In genomic region chr7:28865481-28866300, GRCm38 (mm10) we compare ENCODE assay signal across 8 mouse cellular contexts. TPM values are rescaled to one million over a fixed set of nuclear protein-coding genes. Genes with fewer than 3 reads are reported as not detected.
DNase-seq lines count a peak whose midpoint lies in the region; ATAC-seq and TF ChIP-seq lines count a peak whose summit lies in the region.

No protein-coding gene starts in this region.

- peak overlapping the region; percentile 74 for H3K4me2 ChIP-seq in CH12.LX (ENCODE audit: insufficient read depth, low read depth, poor library complexity, severe bottlenecking)
- H3K4me2 ChIP-seq in hindbrain, embryonic 11.5 days (replicated peaks; ENCODE audit: low read depth, low read length) = peak overlapping the region; percentile 29
- peak overlapping the region; percentile 56 for H3K4me2 ChIP-seq in lung, embryonic 16.5 days (ENCODE audit: low read depth, low read length)

- 46% methylated on average over 33 of the region's 33 CpGs for WGBS in hindbrain, embryonic 11.5 days
- WGBS in lung, embryonic 16.5 days = 35% methylated on average over 33 of the region's 33 CpGs
- WGBS in olfactory bulb, adult 2 months = 41% methylated on average over 33 of the region's 33 CpGs

- H3K9me3 ChIP-seq in CH12.LX (replicated peaks; ENCODE audit: low read length) = peaks cover 4% of the 10 kb centered on the region
- H3K9me3 ChIP-seq in hindbrain, embryonic 11.5 days (ENCODE audit: control insufficient read depth, low read length) = no peaks in the 10 kb centered on the region
- H3K9me3 ChIP-seq in lung, embryonic 16.5 days (ENCODE audit: control insufficient read depth, low read length) = no peaks in the 10 kb centered on the region

- H3K27ac ChIP-seq in CH12.LX (ENCODE audit: insufficient read depth, low read depth) = peak overlapping the region; percentile 33; the same call in 1 of the 2 replicates
- no peak overlapping the region for H3K27ac ChIP-seq in hindbrain, embryonic 11.5 days (ENCODE audit: low read depth, low read length)
- peak overlapping the region; percentile 43; the same call in 1 of the 2 replicates for H3K27ac ChIP-seq in lung, embryonic 16.5 days (ENCODE audit: low read length)
- H3K27ac ChIP-seq in olfactory bulb, adult 2 months (ENCODE audit: insufficient read depth, low read depth, low read length) = peak overlapping the region; percentile 65

- TF ChIP-seq RAD21 in CH12.LX (IDR thresholded peaks at IDR 0.05; ENCODE audit: low read depth, low read length) = no peak

- no peak for ATAC-seq in hindbrain, embryonic 11.5 days (ENCODE audit: low FRiP score)
- peak; percentile 81 for ATAC-seq in lung, embryonic 16.5 days (ENCODE audit: low read depth)

- peak; percentile 91 for TF ChIP-seq POLR2A in CH12.LX (IDR thresholded peaks at IDR 0.05; ENCODE audit: low read depth, low read length)
- TF ChIP-seq POLR2A in brain, embryonic 14.5 days (IDR thresholded peaks at IDR 0.05; ENCODE audit: borderline replicate concordance, extremely low read depth, insufficient read depth, insufficient read length, poor library complexity, severe bottlenecking) = no peak
- TF ChIP-seq POLR2A in olfactory bulb, adult 2 months (IDR thresholded peaks at IDR 0.05; ENCODE audit: insufficient read depth, low read depth, low read length) = no peak; the same call in 1 of the 2 replicates

- dilution Hi-C loops in CH12.LX (cut with MboI; ENCODE audit: extremely low pct_ligation_motif_present, extremely low pct_unique_long_range_greater_than_20kb, low sequenced_read_pairs) = no loop called here

- H3K4me1 ChIP-seq in CH12.LX (ENCODE audit: control insufficient read depth in 1 of 2, insufficient read depth in 2 of 2) = peaks cover 9 to 23% of the 10 kb centered on the region in 2 experiments
- H3K4me1 ChIP-seq in hindbrain, embryonic 11.5 days (replicated peaks; ENCODE audit: control insufficient read depth, insufficient read depth, low read length) = no peaks in the 10 kb centered on the region
- peaks cover 13% of the 10 kb centered on the region for H3K4me1 ChIP-seq in lung, embryonic 16.5 days (replicated peaks; ENCODE audit: control insufficient read depth, insufficient read depth, low read length)
- peaks cover 48% of the 10 kb centered on the region for H3K4me1 ChIP-seq in olfactory bulb, adult 2 months (ENCODE audit: control insufficient read depth, insufficient read depth, low read length)

- H3K79me2 ChIP-seq in CH12.LX (replicated peaks; ENCODE audit: control insufficient read depth, extremely low read depth, insufficient read depth, poor library complexity, severe bottlenecking) = no peaks in the 10 kb centered on the region

- peak overlapping the region; percentile 76 for H3K9ac ChIP-seq in CH12.LX (ENCODE audit: insufficient read depth, low read depth)
- 0 out of 2 replicates have a peak overlapping the region, but pooled peaks have one; percentile 11 for H3K9ac ChIP-seq in hindbrain, embryonic 11.5 days (ENCODE audit: low read depth, low read length)
- H3K9ac ChIP-seq in lung, embryonic 16.5 days (ENCODE audit: low read length) = peak overlapping the region; percentile 57

- in situ Hi-C loops in CH12.LX (cut with MboI; ENCODE audit: low pct_ligation_motif_present, low pct_unique_long_range_greater_than_20kb, low sequenced_read_pairs) = loop anchor here (5.0 kb wide), 2 partner anchors 38 to 68 kb away; partner anchors contain the start of gene Ech1

- H3K27me3 ChIP-seq in CH12.LX (replicated peaks) = no peaks in the 10 kb centered on the region
- H3K27me3 ChIP-seq in hindbrain, embryonic 11.5 days (ENCODE audit: control insufficient read depth, insufficient read depth, low read length) = no peaks in the 10 kb centered on the region
- no peaks in the 10 kb centered on the region for H3K27me3 ChIP-seq in lung, embryonic 16.5 days (ENCODE audit: control insufficient read depth, insufficient read depth, low read depth, low read length)

- H3K4me3 ChIP-seq in CH12.LX (replicated peaks in 1 of 3; ENCODE audit: low read depth in 2 of 3, low read length in 2 of 3, poor library complexity in 1 of 3) = peak overlapping the region; percentile 49 to 56 (median 54)
- peak overlapping the region; percentile 4; the same call in 1 of the 2 replicates for H3K4me3 ChIP-seq in hindbrain, embryonic 11.5 days (ENCODE audit: low read depth, low read length)
- H3K4me3 ChIP-seq in lung, embryonic 16.5 days (ENCODE audit: low read length) = peak overlapping the region; percentile 36
- H3K4me3 ChIP-seq in olfactory bulb, adult 2 months (ENCODE audit: insufficient read depth, low read depth, low read length) = peak overlapping the region; percentile 8; the same call in 1 of the 2 replicates

- no peaks in the 10 kb centered on the region for H3K36me3 ChIP-seq in CH12.LX (replicated peaks in 1 of 2; ENCODE audit: control insufficient read depth in 1 of 2, insufficient read depth in 1 of 2, low read length in 1 of 2)
- H3K36me3 ChIP-seq in hindbrain, embryonic 11.5 days (ENCODE audit: control insufficient read depth, insufficient read depth, low read length) = no peaks in the 10 kb centered on the region
- no peaks in the 10 kb centered on the region for H3K36me3 ChIP-seq in lung, embryonic 16.5 days (ENCODE audit: control insufficient read depth, insufficient read depth, low read length)

- peak; percentile 95 for DNase-seq in CH12.LX (ENCODE audit: extremely low read depth)
- DNase-seq in brain, embryonic 14.5 days (ENCODE audit: low read depth) = peak; percentile 76
- peak; percentile 73 to 75 for DNase-seq in frontal cortex, postnatal 10 days (ENCODE audit: low spot score in 2 of 2)
- peak; percentile 72 for DNase-seq in hindbrain, embryonic 11.5 days (ENCODE audit: low spot score)
- DNase-seq in layer of hippocampus, postnatal 10 days (ENCODE audit: low spot score in 2 of 2) = peak; percentile 57 to 70
- peak; percentile 97 to 99 for DNase-seq in thymus, postnatal 10 days (ENCODE audit: low spot score in 2 of 2)

- peak; percentile 26 for TF ChIP-seq EP300 in CH12.LX (IDR thresholded peaks at IDR 0.05; ENCODE audit: low read length)

- peak in 1 of 2 experiments; percentile 20; a peak in 2 of 4 replicates for TF ChIP-seq CTCF in CH12.LX (conservative IDR thresholded peaks at IDR 0.05 in 1 of 2, IDR thresholded peaks at IDR 0.05 in 1 of 2; ENCODE audit: low read depth in 2 of 2, low read length in 2 of 2)
- no peak for TF ChIP-seq CTCF in brain, embryonic 14.5 days (IDR thresholded peaks at IDR 0.05; ENCODE audit: borderline replicate concordance, extremely low read depth, insufficient read depth, insufficient read length)
- TF ChIP-seq CTCF in olfactory bulb, adult 2 months (IDR thresholded peaks at IDR 0.05; ENCODE audit: insufficient read depth, low read depth, low read length) = peak; percentile 19; the same call in 1 of the 2 replicates

RNA-seq across cellular contexts. Expression of gene Lgals7, which starts 2.0 kb away (rescaled TPM):
- total RNA-seq in CH12.LX (2012; rRNA removed) = not detected in 2 replicates
- not detected in 2 replicates for total RNA-seq in CH12.LX (2014; rRNA removed)
- polyA plus RNA-seq in CH12.LX (2012; ENCODE audit: insufficient read length, low read depth) = not detected in 2 replicates
- 30.7 and 31.2 TPM in 2 replicates for polyA plus RNA-seq in brain, embryonic 14.5 days (2012; rRNA removed)
- 1.7 and 2.7 TPM in 2 replicates for polyA plus RNA-seq in hindbrain, embryonic 11.5 days (2014; fragmentation: Nextera tagmentation; extraction: Ambion mirVana)
- under 1 TPM in 1 of 2 experiments, not detected in 1; 0.62 TPM for total RNA-seq in layer of hippocampus, postnatal 10 days (2021)
- polyA plus RNA-seq in lung, embryonic 16.5 days (2015; fragmentation: Nextera tagmentation; extraction: Ambion mirVana) = 1.0 and 2.8 TPM in 2 replicates
- polyA plus RNA-seq in olfactory bulb, adult 2 months (2012; ENCODE audit: insufficient read depth, insufficient read length, low replicate concordance, missing spikeins) = not detected in 2 replicates

RNA-seq across cellular contexts. Expression of gene Capn12, which starts 15.5 kb away (rescaled TPM):
- total RNA-seq in CH12.LX (2012; rRNA removed) (0.17 TPM in 2 replicates), CH12.LX (2014; rRNA removed) (not detected in 2 replicates)
- not detected in 2 replicates for polyA plus RNA-seq in CH12.LX (2012; ENCODE audit: insufficient read length, low read depth)
- polyA plus RNA-seq in brain, embryonic 14.5 days (2012; rRNA removed) = 0.08 and 0.16 TPM in 2 replicates
- polyA plus RNA-seq in hindbrain, embryonic 11.5 days (2014; fragmentation: Nextera tagmentation; extraction: Ambion mirVana) = 0.21 and 0.29 TPM in 2 replicates
- total RNA-seq in layer of hippocampus, postnatal 10 days (2021) = under 1 TPM; 0.54 to 0.82 TPM
- polyA plus RNA-seq in lung, embryonic 16.5 days (2015; fragmentation: Nextera tagmentation; extraction: Ambion mirVana) = 0.43 and 0.49 TPM in 2 replicates
- not detected in 2 replicates for polyA plus RNA-seq in olfactory bulb, adult 2 months (2012; ENCODE audit: insufficient read depth, insufficient read length, low replicate concordance, missing spikeins)

RNA-seq across cellular contexts. Expression of gene Lgals4, which starts 32.0 kb away (rescaled TPM):
- total RNA-seq in CH12.LX (2012; rRNA removed) (3.9 and 7.0 TPM in 2 replicates), CH12.LX (2014; rRNA removed) (2.6 and 3.6 TPM in 2 replicates)
- polyA plus RNA-seq in CH12.LX (2012; ENCODE audit: insufficient read length, low read depth) = 6.5 and 7.2 TPM in 2 replicates
- 6.0 and 7.0 TPM in 2 replicates for polyA plus RNA-seq in brain, embryonic 14.5 days (2012; rRNA removed)
- polyA plus RNA-seq in hindbrain, embryonic 11.5 days (2014; fragmentation: Nextera tagmentation; extraction: Ambion mirVana) = 2.1 and 2.5 TPM in 2 replicates
- total RNA-seq in layer of hippocampus, postnatal 10 days (2021) = 1 to 10 TPM; 2.1 to 2.7 TPM
- polyA plus RNA-seq in lung, embryonic 16.5 days (2015; fragmentation: Nextera tagmentation; extraction: Ambion mirVana) = 12.5 and 14.2 TPM in 2 replicates
- polyA plus RNA-seq in olfactory bulb, adult 2 months (2012; ENCODE audit: insufficient read depth, insufficient read length, low replicate concordance, missing spikeins) = not detected in 2 replicates

RNA-seq across cellular contexts. Expression of gene Ech1, which starts 40.7 kb away (rescaled TPM):
- total RNA-seq in CH12.LX (2012; rRNA removed) (103 and 124 TPM in 2 replicates), CH12.LX (2014; rRNA removed) (119 and 121 TPM in 2 replicates)
- polyA plus RNA-seq in CH12.LX (2012; ENCODE audit: insufficient read length, low read depth) = 65.1 and 67.6 TPM in 2 replicates
- 77.8 and 100 TPM in 2 replicates for polyA plus RNA-seq in brain, embryonic 14.5 days (2012; rRNA removed)
- polyA plus RNA-seq in hindbrain, embryonic 11.5 days (2014; fragmentation: Nextera tagmentation; extraction: Ambion mirVana) = 83.8 and 84.2 TPM in 2 replicates
- 10 to 100 TPM; 49.1 to 50.8 TPM for total RNA-seq in layer of hippocampus, postnatal 10 days (2021)
- polyA plus RNA-seq in lung, embryonic 16.5 days (2015; fragmentation: Nextera tagmentation; extraction: Ambion mirVana) = 184 and 189 TPM in 2 replicates
- polyA plus RNA-seq in olfactory bulb, adult 2 months (2012; ENCODE audit: insufficient read depth, insufficient read length, low replicate concordance, missing spikeins) = not detected in 2 replicates

RNA-seq across cellular contexts. Expression of gene Hnrnpl, which starts 57.4 kb away (rescaled TPM):
- total RNA-seq in CH12.LX (2012; rRNA removed) = 296 and 342 TPM in 2 replicates
- 365 and 371 TPM in 2 replicates for total RNA-seq in CH12.LX (2014; rRNA removed)
- polyA plus RNA-seq in CH12.LX (2012; ENCODE audit: insufficient read length, low read depth) = 640 and 645 TPM in 2 replicates
- polyA plus RNA-seq in brain, embryonic 14.5 days (2012; rRNA removed) = 444 and 451 TPM in 2 replicates
- polyA plus RNA-seq in hindbrain, embryonic 11.5 days (2014; fragmentation: Nextera tagmentation; extraction: Ambion mirVana) = 306 and 312 TPM in 2 replicates
- total RNA-seq in layer of hippocampus, postnatal 10 days (2021) = 100 to 1,000 TPM; 441 to 521 TPM
- 200 and 226 TPM in 2 replicates for polyA plus RNA-seq in lung, embryonic 16.5 days (2015; fragmentation: Nextera tagmentation; extraction: Ambion mirVana)
- 179 and 465 TPM in 2 replicates for polyA plus RNA-seq in olfactory bulb, adult 2 months (2012; ENCODE audit: insufficient read depth, insufficient read length, low replicate concordance, missing spikeins)

Comparison
In these comparisons a context has a peak if more than half of its experiments do, and no peak if none do; other contexts are left out.
1. H3K4me3 ChIP-seq: peak in every context shown above with its lines; median percentile 54 in CH12.LX; 36 in lung, embryonic 16.5 days; 8 in olfactory bulb, adult 2 months; 4 in hindbrain, embryonic 11.5 days.
2. H3K9ac ChIP-seq: peak in every context shown above with its lines; median percentile 76 in CH12.LX; 57 in lung, embryonic 16.5 days; 11 in hindbrain, embryonic 11.5 days.